Mouse (Mus musculus) G1E (cell line): ENCODE results near the gene Moap1. TPM values are rescaled to one million over a fixed set of nuclear protein-coding genes. Genes with fewer than 3 reads are reported as not detected.

ENCODE experiments used
- ATAC-seq: 2 replicates; pipeline ENCODE4 v1.8.0; 2016; ENCODE audit warnings: mild to moderate bottlenecking; ENCODE audit not compliant: insufficient number of reproducible peaks, poor library complexity, low FRiP score, severe bottlenecking; ENCODE audit errors: extremely low read depth
- DNase-seq: peaks from one replicate; pipeline ENCODE4 v3.0.0; 2012; ENCODE audit warnings: low spot score
- H3K27me3 ChIP-seq: 2 replicates; pipeline ENCODE4 v1.6.1; 2012; ENCODE audit warnings: mild to moderate bottlenecking, low read length, inconsistent platforms; ENCODE audit not compliant: insufficient read depth
- H3K36me3 ChIP-seq: replicated peaks from 2 replicates; pipeline ENCODE3; 2012; ENCODE audit warnings: mild to moderate bottlenecking, inconsistent platforms
- H3K4me1 ChIP-seq: 2 replicates; pipeline ENCODE4 v1.6.1; 2012; ENCODE audit warnings: low read depth, low read length, inconsistent platforms, mixed read lengths; ENCODE audit not compliant: insufficient read depth
- H3K4me3 ChIP-seq: 2 replicates; pipeline ENCODE4 v1.5.1; 2012; ENCODE audit warnings: low read depth, mild to moderate bottlenecking, inconsistent platforms, low read length, moderate library complexity, mixed read lengths
- H3K9me3 ChIP-seq: replicated peaks from 2 replicates; pipeline ENCODE4 v1.6.1; 2012; ENCODE audit warnings: inconsistent platforms
- CTCF ChIP-seq: IDR thresholded peaks from 2 replicates; pipeline ENCODE4 v1.5.1; 2012; ENCODE audit warnings: low read depth, low read length, inconsistent platforms, mixed read lengths
- GATA1 ChIP-seq: IDR thresholded peaks from 2 replicates; pipeline ENCODE4 v1.6.1; 2012; ENCODE audit warnings: borderline replicate concordance, low read length, inconsistent platforms, mixed read lengths
- GATA2 ChIP-seq: IDR thresholded peaks from 2 replicates; pipeline ENCODE4 v1.6.1; 2012; ENCODE audit warnings: low read depth, low read length, inconsistent platforms, borderline replicate concordance
- POLR2AphosphoS5 ChIP-seq: IDR thresholded peaks from 2 replicates; pipeline ENCODE4 v1.6.1; 2012; ENCODE audit warnings: low read depth, low read length, inconsistent platforms; ENCODE audit not compliant: insufficient replicate concordance
- TAL1 ChIP-seq: conservative IDR thresholded peaks from 2 replicates; pipeline ENCODE4 v1.6.1; 2012; ENCODE audit warnings: low read depth, low read length, inconsistent platforms, mixed read lengths
- polyA plus RNA-seq: library from polyadenylated mRNA; stranded (reverse); fragments of >175 nt; gene quantifications from 2 replicates; pipeline ENCODE4 v1.2.3, GENCODE M21; 2012
- total RNA-seq, 2 experiments: library from RNA; stranded (forward) in 1 of 2; stranded (reverse) in 1 of 2; fragments of 200-1000 nt in 1 of 2; fragments of >200 nt in 1 of 2; fragmentation: Nextera tagmentation in 1 of 2; gene quantifications; 2 replicates each; pipeline ENCODE4 v1.2.3; 2014 to 2017

The Moap1 gene
- total and polyA plus RNA-seq, 3 experiments = 3.6 to 41.9 (median 22.3) TPM

DNA sequence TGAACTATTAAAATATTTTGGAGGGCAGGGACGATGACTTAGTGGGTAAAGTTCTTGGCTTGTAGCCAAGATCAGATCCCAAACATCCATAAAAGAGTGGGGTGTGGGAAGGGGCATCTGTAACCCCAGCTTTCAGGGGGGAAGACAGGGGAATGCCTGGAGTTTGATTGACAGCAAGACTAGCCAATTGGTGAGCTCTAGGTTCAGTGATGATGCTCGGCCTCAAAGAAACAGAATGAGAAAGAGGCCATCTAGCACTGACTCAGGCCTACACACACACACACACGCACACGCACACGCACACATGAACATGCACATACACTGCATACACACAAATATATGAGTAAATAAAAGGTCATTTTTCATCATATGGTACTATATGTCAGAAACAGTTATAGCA, 33.6 kb downstream of the Moap1 start:
- H3K4me1 ChIP-seq = peaks cover 23% of the 10 kb centered on the region
- DNase-seq (no peak), ATAC-seq (no peak)
- H3K36me3 ChIP-seq = no peaks in the 10 kb centered on the region
- H3K27me3 ChIP-seq = peaks cover 54% of the 10 kb centered on the region
- H3K4me3 ChIP-seq = no peak overlapping the region
- H3K9me3 ChIP-seq = peaks cover 3% of the 10 kb centered on the region
- TF ChIP-seq GATA1 (no peak), POLR2AphosphoS5 (no peak), GATA2 (no peak)

- no peak for DNase-seq
- Histone ChIP-seq H3K9me3 (no peaks in the 10 kb centered on the region), H3K36me3 (no peaks in the 10 kb centered on the region), H3K4me1 (peaks cover 32% of the 10 kb centered on the region), H3K4me3 (no peak overlapping the region), H3K27me3 (peaks cover 52% of the 10 kb centered on the region)
- no peak for ATAC-seq
- no peak for TF ChIP-seq POLR2AphosphoS5
- no peak for TF ChIP-seq CTCF
- TF ChIP-seq TAL1 = no peak
- no peak for TF ChIP-seq GATA2
- no peak for TF ChIP-seq GATA1
Measured at GRCm38 (mm10) chr12:102708220-102708619, 35.2 kb downstream of the Moap1 start.

GRCm38 (mm10) chr12:102706833-102707463, 36.5 kb downstream of the Moap1 start:
- H3K9me3 ChIP-seq = no peaks in the 10 kb centered on the region
- H3K4me1 ChIP-seq = peaks cover 44% of the 10 kb centered on the region
- no peak overlapping the region for H3K4me3 ChIP-seq
- ATAC-seq (no peak), DNase-seq (no peak)
- no peaks in the 10 kb centered on the region for H3K36me3 ChIP-seq
- TF ChIP-seq CTCF = no peak
- TF ChIP-seq GATA2 = no peak
- no peak for TF ChIP-seq TAL1
- TF ChIP-seq GATA1 = no peak
- TF ChIP-seq POLR2AphosphoS5 = no peak
- peaks cover 45% of the 10 kb centered on the region for H3K27me3 ChIP-seq

DNA sequence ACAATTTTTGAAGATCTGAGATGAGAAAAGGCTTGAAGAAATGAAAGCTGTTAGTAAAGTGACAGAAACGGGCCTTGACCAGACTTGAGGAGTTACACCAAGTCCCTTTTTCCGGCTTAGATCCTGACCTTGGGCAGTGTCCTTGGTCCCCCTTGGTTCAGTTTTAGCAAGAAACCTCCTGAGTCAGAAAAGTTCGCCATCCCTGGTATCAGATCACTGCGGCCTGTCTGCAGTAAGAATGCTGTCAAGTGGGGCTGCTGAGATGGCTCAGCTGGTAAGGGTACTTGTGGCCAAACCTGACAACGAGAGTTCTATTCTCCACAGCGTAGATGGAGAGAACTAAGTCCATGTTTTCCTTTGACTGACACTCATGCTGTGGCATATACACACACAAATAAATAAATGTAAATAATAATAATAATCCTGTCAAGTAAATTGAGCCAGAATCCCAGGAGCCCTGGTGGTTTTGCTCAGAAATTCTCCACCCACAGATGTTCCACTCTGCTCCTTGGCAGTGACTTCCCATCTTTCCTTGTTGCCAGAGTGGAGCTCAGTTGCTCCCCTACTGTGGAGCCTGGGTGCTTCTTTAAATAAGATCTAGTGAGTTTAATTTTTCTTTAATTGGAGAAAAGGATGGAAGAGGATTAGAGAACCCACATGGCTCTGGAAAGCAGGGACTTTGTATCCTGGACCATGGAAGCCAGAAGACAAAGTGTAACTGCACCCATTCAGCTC, 37.4 kb downstream of the Moap1 start:
- Histone ChIP-seq H3K9me3 (no peaks in the 10 kb centered on the region), H3K4me3 (no peak overlapping the region), H3K27me3 (peaks cover 50% of the 10 kb centered on the region), H3K4me1 (peaks cover 44% of the 10 kb centered on the region), H3K36me3 (no peaks in the 10 kb centered on the region)
- no peak for DNase-seq
- TF ChIP-seq GATA2 (no peak), GATA1 (no peak), TAL1 (no peak), CTCF (no peak), POLR2AphosphoS5 (no peak)
- no peak for ATAC-seq

DNA sequence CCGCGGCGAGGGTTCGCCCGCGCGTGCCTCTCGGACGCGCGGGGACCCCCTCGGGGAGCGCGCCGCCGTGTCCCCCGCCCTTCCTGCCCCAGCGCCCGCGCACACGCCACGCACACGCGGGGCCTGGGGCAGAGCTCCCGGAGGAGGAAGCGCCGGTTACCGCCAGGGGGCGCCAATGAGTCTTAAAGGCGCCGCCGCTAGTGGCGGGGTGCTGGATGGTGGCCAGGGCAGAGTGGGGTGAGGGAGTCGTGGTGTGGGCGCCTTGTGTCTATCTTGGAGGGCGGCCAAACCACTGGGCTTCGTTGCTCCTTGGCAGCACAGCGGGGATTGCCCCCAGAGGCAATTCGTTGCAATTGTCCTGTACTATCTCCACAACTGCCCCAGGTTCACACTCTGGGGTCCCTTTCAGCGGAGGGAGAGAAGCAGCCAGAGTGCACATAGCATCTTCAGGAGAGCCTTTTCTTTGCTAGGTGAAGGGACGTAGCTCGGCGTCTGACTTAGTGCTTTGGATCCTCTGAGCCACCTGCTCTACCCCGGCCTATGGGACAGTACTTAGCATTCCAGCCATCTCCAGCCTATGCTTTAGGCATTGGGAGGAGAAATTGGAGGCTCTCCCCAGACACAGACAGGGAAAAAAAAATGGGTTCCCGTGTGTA, 38.1 kb downstream of the Moap1 start:
- Histone ChIP-seq H3K4me3 (peak overlapping the region; percentile 80), H3K9me3 (no peaks in the 10 kb centered on the region), H3K27me3 (peaks cover 44% of the 10 kb centered on the region), H3K36me3 (no peaks in the 10 kb centered on the region), H3K4me1 (peaks cover 44% of the 10 kb centered on the region)
- DNase-seq (peak; percentile 79), ATAC-seq (peak; percentile 57; the same call in 1 of the 2 replicates)
- peak; percentile 94 for TF ChIP-seq CTCF
- TF ChIP-seq GATA1 = no peak
- no peak for TF ChIP-seq POLR2AphosphoS5
- TF ChIP-seq TAL1 = no peak
- TF ChIP-seq GATA2 = no peak

GRCm38 (mm10) chr12:102704457-102705198, 38.8 kb downstream of the Moap1 start, which contains the start of gene Itpk1:
TSS of gene Itpk1 (minus strand) at chr12:102704930.
- H3K36me3 ChIP-seq = no peaks in the 10 kb centered on the region
- peaks cover 42% of the 10 kb centered on the region for H3K27me3 ChIP-seq
- DNase-seq (peak; percentile 77), ATAC-seq (peak; percentile 16; the same call in 1 of the 2 replicates)
- H3K4me1 ChIP-seq = peaks cover 44% of the 10 kb centered on the region
- no peaks in the 10 kb centered on the region for H3K9me3 ChIP-seq
- H3K4me3 ChIP-seq = peak within 1 kb of the TSS; percentile 80
- TF ChIP-seq GATA1 (no peak), TAL1 (no peak), POLR2AphosphoS5 (no peak), CTCF (no peak), GATA2 (no peak)
